Mouse (Mus musculus) G1E (cell line): ENCODE results near the gene Krr1.

Source experiments
- CTCF ChIP-seq: IDR thresholded peaks from 2 replicates; pipeline ENCODE4 v1.5.1; 2012; ENCODE audit warnings: low read depth, low read length, inconsistent platforms, mixed read lengths
- GATA1 ChIP-seq: IDR thresholded peaks from 2 replicates; pipeline ENCODE4 v1.6.1; 2012; ENCODE audit warnings: borderline replicate concordance, low read length, inconsistent platforms, mixed read lengths
- TAL1 ChIP-seq: conservative IDR thresholded peaks from 2 replicates; pipeline ENCODE4 v1.6.1; 2012; ENCODE audit warnings: low read depth, low read length, inconsistent platforms, mixed read lengths

- TF ChIP-seq CTCF = no peak
- no peak for TF ChIP-seq GATA1
- TF ChIP-seq TAL1 = no peak
Observed at GRCm38 (mm10) chr10:111997671-111998070, 25.2 kb downstream of the Krr1 start.
